Mouse (Mus musculus) WW6 (cell line): ENCODE measurements at regions not wholly inside any gene's neighbourhood (a gene's known extent, or its start where the extent isn't known, plus 50 kb on each side); places are given as distances from the start of the nearest gene placed in this dataset.

Source experiments
- DNase-seq: peaks from one replicate; pipeline ENCODE4 v3.0.0-alpha.2; 2013; ENCODE audit warnings: low read depth, low spot score

- DNase-seq: no peak
Measured at GRCm38 (mm10) chr11:31531416-31531815, 140.3 kb downstream of the Bod1 start.

- no peak for DNase-seq
Measured at GRCm38 (mm10) chr11:31530851-31531250, 140.8 kb downstream of the Bod1 start.

GRCm38 (mm10) chr11:31529686-31530085 lies 142.0 kb downstream of the Bod1 start:
- no peak for DNase-seq

- no peak for DNase-seq
Measured at GRCm38 (mm10) chr11:31524708-31525107, 147.0 kb downstream of the Bod1 start.

- DNase-seq: no peak
Measured at GRCm38 (mm10) chr11:31524065-31524618, 147.5 kb downstream of the Bod1 start.

- DNase-seq: no peak
Measured at GRCm38 (mm10) chr11:31522127-31522526, 149.6 kb downstream of the Bod1 start.

- DNase-seq: no peak
Measured at GRCm38 (mm10) chr11:31520909-31521308, 150.8 kb downstream of the Bod1 start.

- DNase-seq: no peak
Measured at GRCm38 (mm10) chr11:31503239-31503916, 133.5 kb upstream of the Stc2 start.

GRCm38 (mm10) chr11:31485429-31485828 lies 115.6 kb upstream of the Stc2 start:
- DNase-seq: no peak

GRCm38 (mm10) chr11:31481057-31481340 lies 111.1 kb upstream of the Stc2 start:
- no peak for DNase-seq

GRCm38 (mm10) chr11:31480225-31481056 lies 110.6 kb upstream of the Stc2 start:
- no peak for DNase-seq

- DNase-seq: no peak
Measured at GRCm38 (mm10) chr11:31477763-31478162, 107.9 kb upstream of the Stc2 start.

- no peak for DNase-seq
Measured at GRCm38 (mm10) chr11:31477104-31477503, 107.2 kb upstream of the Stc2 start.

- DNase-seq: no peak
Measured at GRCm38 (mm10) chr11:31473017-31473416, 103.1 kb upstream of the Stc2 start.

- no peak for DNase-seq
Measured at GRCm38 (mm10) chr11:31470681-31471414, 101.0 kb upstream of the Stc2 start.

- DNase-seq: no peak
Measured at GRCm38 (mm10) chr11:31464844-31465243, 95.0 kb upstream of the Stc2 start.

GRCm38 (mm10) chr11:31462440-31462839 lies 92.6 kb upstream of the Stc2 start:
- no peak for DNase-seq

- DNase-seq: no peak
Measured at GRCm38 (mm10) chr11:31461824-31462223, 92.0 kb upstream of the Stc2 start.

GRCm38 (mm10) chr11:31461348-31461747 lies 91.5 kb upstream of the Stc2 start:
- DNase-seq: no peak

- no peak for DNase-seq
Measured at GRCm38 (mm10) chr11:31427374-31427773, 57.5 kb upstream of the Stc2 start.
